Mouse (Mus musculus) bone marrow macrophage, adult 2 months (primary cell): ENCODE measurements at regions not wholly inside any gene's neighbourhood (a gene's known extent, or its start where the extent isn't known, plus 50 kb on each side); places are given as distances from the start of the nearest gene placed in this dataset.

Experiments
- CTCF ChIP-seq: IDR thresholded peaks from 2 replicates; pipeline ENCODE4 v1.5.1; 2012; ENCODE audit warnings: low read depth, mild to moderate bottlenecking, low read length, moderate library complexity
- POLR2A ChIP-seq: IDR thresholded peaks from 2 replicates; pipeline ENCODE4 v1.6.1; 2012; ENCODE audit warnings: mild to moderate bottlenecking, low read depth, low read length, borderline replicate concordance

GRCm38 (mm10) chr4:137194106-137194505 is 83.2 kb upstream of the Wnt4 start:
- TF ChIP-seq CTCF (no peak), POLR2A (no peak)
